Mouse (Mus musculus) lung, adult 2 months (tissue): ENCODE measurements around the gene Bclaf1.

Source experiments
- CTCF ChIP-seq: fragments of 200-500 bp; IDR thresholded peaks from 2 replicates; pipeline ENCODE4 v1.5.1; 2011; ENCODE audit warnings: mild to moderate bottlenecking, low read length, control low read depth; ENCODE audit not compliant: insufficient read depth
- POLR2A ChIP-seq: fragments of 200-500 bp; IDR thresholded peaks from 2 replicates; pipeline ENCODE4 v1.6.1; 2011; ENCODE audit warnings: low read depth, mild to moderate bottlenecking, control low read depth, low read length, borderline replicate concordance; ENCODE audit errors: extremely low read depth

GRCm38 (mm10) chr10:20337872-20338271 lies 25.6 kb downstream of the Bclaf1 start:
- TF ChIP-seq POLR2A (no peak), CTCF (no peak)
